Mouse (Mus musculus) forebrain, embryonic 12.5 days (tissue): ENCODE measurements around the gene Lrrc25. TPM values are rescaled to one million over a fixed set of nuclear protein-coding genes. Genes with fewer than 3 reads are reported as not detected.

Experiments used
- ATAC-seq: fragments of 200-750 bp; cut with Nextera tagmentation; 2 replicates; pipeline ENCODE4 v1.8.0; 2017; ENCODE audit warnings: moderate TSS enrichment; ENCODE audit not compliant: low FRiP score
- H3K27ac ChIP-seq: fragments of 300-500 bp; sonication (generic); 2 replicates; pipeline ENCODE4 v1.5.1; 2016; ENCODE audit warnings: mild to moderate bottlenecking
- H3K27me3 ChIP-seq: fragments of 300-500 bp; sonication (generic); 2 replicates; pipeline ENCODE4 v1.6.1; 2016; ENCODE audit warnings: mild to moderate bottlenecking
- H3K36me3 ChIP-seq: fragments of 300-500 bp; sonication (generic); replicated peaks from 2 replicates; pipeline ENCODE4 v1.6.1; 2016; ENCODE audit warnings: mild to moderate bottlenecking
- H3K4me1 ChIP-seq: fragments of 300-500 bp; sonication (generic); 2 replicates; pipeline ENCODE4 v1.6.1; 2016
- H3K4me2 ChIP-seq: fragments of 300-500 bp; sonication (generic); 2 replicates; pipeline ENCODE4 v1.6.1; 2016; ENCODE audit warnings: mild to moderate bottlenecking, moderate library complexity
- H3K4me3 ChIP-seq: fragments of 300-500 bp; sonication (generic); replicated peaks from 2 replicates; pipeline ENCODE4 v1.5.1; 2016; ENCODE audit warnings: mild to moderate bottlenecking
- H3K9ac ChIP-seq: fragments of 300-500 bp; sonication (generic); 2 replicates; pipeline ENCODE4 v1.6.1; 2016; ENCODE audit warnings: mild to moderate bottlenecking
- H3K9me3 ChIP-seq: fragments of 300-500 bp; sonication (generic); 2 replicates; pipeline ENCODE4 v1.6.1; 2016
- WGBS: fragments of 180-500 bp; shearing (Covaris S2); methylation state at CpG from one replicate; pipeline ENCODE4 v1.1.7; 2016; 5-methylcytosine and 5-hydroxymethylcytosine counted together
- polyA plus RNA-seq: library from polyadenylated mRNA; unstranded; fragments of >200 nt; fragmentation: Nextera tagmentation; extraction: Ambion mirVana; gene quantifications from 2 replicates; pipeline ENCODE4 v1.2.1, GENCODE M21; 2016

Gene Lrrc25
- polyA plus RNA-seq, 1 experiment from 2014 or later, result 0.45 TPM

GRCm38 (mm10) chr8:70644065-70644464, 28.1 kb downstream of the Lrrc25 start:
- Histone ChIP-seq H3K4me2 (no peak overlapping the region), H3K9ac (no peak overlapping the region), H3K4me1 (peaks cover 26% of the 10 kb centered on the region), H3K27me3 (0 out of 2 replicates have a peak, but pooled peaks cover 5% of the 10 kb centered on the region), H3K9me3 (no peaks in the 10 kb centered on the region), H3K36me3 (peaks cover 7% of the 10 kb centered on the region; the same call in 1 of the 2 replicates), H3K27ac (no peak overlapping the region), H3K4me3 (no peak overlapping the region)
- WGBS, result 81% methylated on average over 2 of the region's 2 CpGs
- no peak for ATAC-seq

DNA sequence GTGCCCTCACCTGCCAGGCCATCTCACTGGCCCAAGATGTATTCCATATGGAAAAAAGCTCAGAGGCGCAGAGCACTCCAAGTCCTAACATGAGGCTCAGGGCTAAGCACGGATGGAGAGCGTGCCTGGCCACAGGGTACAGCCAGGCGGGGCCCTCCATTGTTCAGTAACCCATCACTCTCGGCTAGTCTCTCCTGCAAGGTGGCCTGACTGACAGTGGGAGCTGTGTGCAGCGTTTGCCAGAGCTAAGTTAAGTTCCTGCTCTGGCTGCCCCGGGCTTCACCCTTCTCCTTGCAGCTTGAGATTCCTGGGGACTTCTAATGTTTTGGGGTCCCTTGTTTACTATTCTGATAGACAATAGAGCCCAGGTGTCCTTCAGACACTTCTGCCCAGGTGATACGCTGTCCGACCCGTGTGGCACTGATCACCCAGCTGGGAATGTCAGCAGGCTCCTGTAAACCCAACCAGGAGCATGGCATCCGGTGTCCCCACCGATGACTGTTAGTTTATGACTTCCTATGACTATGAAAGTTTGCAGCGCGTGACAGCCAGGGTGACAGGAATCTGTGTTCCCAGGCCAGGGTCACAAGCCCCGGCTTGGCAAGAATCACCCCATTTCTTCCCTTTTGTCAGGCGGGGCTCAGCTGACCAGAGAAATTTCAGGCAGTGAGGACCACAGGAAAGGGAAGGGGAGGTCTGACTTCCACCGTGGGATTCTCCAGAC, 29.7 kb downstream of the Lrrc25 start:
- 0 out of 2 replicates have a peak, but pooled peaks cover 5% of the 10 kb centered on the region for H3K27me3 ChIP-seq
- ATAC-seq, result no peak
- peaks cover 40% of the 10 kb centered on the region for H3K4me1 ChIP-seq
- H3K9ac ChIP-seq, result no peak overlapping the region
- H3K27ac ChIP-seq, result no peak overlapping the region
- H3K4me3 ChIP-seq, result no peak overlapping the region
- H3K9me3 ChIP-seq, result no peaks in the 10 kb centered on the region
- no peak overlapping the region for H3K4me2 ChIP-seq
- 67% methylated on average over 17 of the region's 17 CpGs for WGBS
- H3K36me3 ChIP-seq, result peaks cover 21% of the 10 kb centered on the region

- Histone ChIP-seq H3K27me3 (0 out of 2 replicates have a peak, but pooled peaks cover 5% of the 10 kb centered on the region), H3K36me3 (peaks cover 28% of the 10 kb centered on the region), H3K9ac (0 out of 2 replicates have a peak overlapping the region, but pooled peaks have one; percentile 21), H3K4me1 (peaks cover 40% of the 10 kb centered on the region), H3K4me3 (no peak overlapping the region), H3K9me3 (no peaks in the 10 kb centered on the region), H3K27ac (0 out of 2 replicates have a peak overlapping the region, but pooled peaks have one; percentile 19), H3K4me2 (no peak overlapping the region)
- WGBS, result 85% methylated on average over 6 of the region's 6 CpGs
- no peak for ATAC-seq
Observed at GRCm38 (mm10) chr8:70646369-70646768, 30.4 kb downstream of the Lrrc25 start.

DNA sequence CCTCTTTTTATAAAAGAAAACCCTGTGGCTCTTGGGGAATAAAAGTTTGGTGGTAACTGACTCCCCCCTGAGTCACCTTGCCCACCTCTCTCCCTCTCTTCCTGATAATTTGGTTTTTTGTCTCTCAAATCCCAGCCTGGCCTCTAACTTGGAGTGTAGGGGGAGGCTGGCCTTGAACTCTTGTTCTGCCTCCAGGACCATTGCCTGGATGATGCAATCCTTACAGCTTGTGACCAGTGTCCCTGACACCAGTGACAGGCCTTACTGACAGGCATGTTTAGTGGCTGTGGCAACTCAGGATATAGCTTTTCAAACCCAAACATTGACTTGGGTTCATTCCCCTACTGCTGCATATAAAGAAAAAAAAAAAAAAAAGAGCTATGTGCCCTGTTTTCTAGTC, 30.8 kb downstream of the Lrrc25 start:
- 0 out of 2 replicates have a peak, but pooled peaks cover 5% of the 10 kb centered on the region for H3K27me3 ChIP-seq
- H3K9me3 ChIP-seq, result no peaks in the 10 kb centered on the region
- peaks cover 40% of the 10 kb centered on the region for H3K4me1 ChIP-seq
- H3K4me2 ChIP-seq, result no peak overlapping the region
- peaks cover 31% of the 10 kb centered on the region for H3K36me3 ChIP-seq
- no peak for ATAC-seq
- H3K27ac ChIP-seq, result no peak overlapping the region
- H3K9ac ChIP-seq, result no peak overlapping the region
- H3K4me3 ChIP-seq, result no peak overlapping the region

- H3K36me3 ChIP-seq, result peaks cover 38% of the 10 kb centered on the region
- H3K9me3 ChIP-seq, result no peaks in the 10 kb centered on the region
- H3K4me3 ChIP-seq, result no peak overlapping the region
- H3K9ac ChIP-seq, result no peak overlapping the region
- H3K4me1 ChIP-seq, result peaks cover 40% of the 10 kb centered on the region
- H3K27ac ChIP-seq, result peak overlapping the region; percentile 53; the same call in 1 of the 2 replicates
- H3K27me3 ChIP-seq, result 0 out of 2 replicates have a peak, but pooled peaks cover 5% of the 10 kb centered on the region
- ATAC-seq, result no peak
- WGBS, result 61% methylated on average over 8 of the region's 8 CpGs
- no peak overlapping the region for H3K4me2 ChIP-seq
Observed at GRCm38 (mm10) chr8:70647343-70648163, 31.6 kb downstream of the Lrrc25 start.

DNA sequence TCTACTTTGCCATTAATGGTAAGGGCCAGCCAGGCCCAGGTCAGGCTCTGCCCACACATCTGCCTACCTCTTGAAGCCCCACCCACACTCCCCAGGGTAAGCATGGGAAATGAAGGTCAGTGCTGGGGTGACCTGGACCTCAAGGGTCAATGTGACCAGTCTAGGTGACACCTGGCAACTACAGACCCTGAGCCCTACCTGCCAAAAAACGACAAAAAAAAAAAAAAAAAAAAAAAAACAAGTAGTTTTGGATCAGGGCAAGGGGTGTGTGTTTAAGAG, 32.1 kb downstream of the Lrrc25 start:
- Histone ChIP-seq H3K36me3 (peaks cover 38% of the 10 kb centered on the region), H3K4me2 (no peak overlapping the region), H3K4me3 (no peak overlapping the region), H3K9ac (no peak overlapping the region), H3K27ac (no peak overlapping the region), H3K4me1 (peaks cover 40% of the 10 kb centered on the region), H3K27me3 (0 out of 2 replicates have a peak, but pooled peaks cover 2% of the 10 kb centered on the region), H3K9me3 (no peaks in the 10 kb centered on the region)
- ATAC-seq, result no peak
- WGBS, result 63% methylated on average over 1 of the region's 1 CpGs

DNA sequence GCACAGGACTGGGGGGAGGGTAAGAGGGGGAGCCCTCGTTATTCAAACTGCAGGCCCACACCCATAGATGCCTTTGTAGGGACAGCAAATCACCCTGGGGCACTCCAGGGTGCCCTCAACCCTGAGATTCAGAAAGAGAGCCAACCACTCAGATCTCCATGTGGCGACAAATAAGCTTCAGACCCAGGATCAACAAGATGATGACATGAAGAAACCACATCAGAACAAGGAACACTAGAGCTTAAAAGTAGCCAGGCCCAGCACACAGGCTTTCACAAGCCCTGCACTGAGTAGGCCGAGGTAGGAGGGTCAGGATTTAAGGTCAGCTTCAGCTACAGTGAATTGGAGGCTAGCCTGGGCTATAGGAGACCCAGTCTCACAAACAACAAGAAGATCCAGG, 33.0 kb downstream of the Lrrc25 start:
- H3K9me3 ChIP-seq, result no peaks in the 10 kb centered on the region
- no peaks in the 10 kb centered on the region for H3K27me3 ChIP-seq
- ATAC-seq, result no peak
- peak overlapping the region; percentile 43 for H3K27ac ChIP-seq
- no peak overlapping the region for H3K4me3 ChIP-seq
- WGBS, result 65% methylated on average over 3 of the region's 3 CpGs
- H3K4me1 ChIP-seq, result peaks cover 40% of the 10 kb centered on the region
- no peak overlapping the region for H3K4me2 ChIP-seq
- peaks cover 38% of the 10 kb centered on the region for H3K36me3 ChIP-seq
- H3K9ac ChIP-seq, result no peak overlapping the region

GRCm38 (mm10) chr8:70649324-70649723, 33.4 kb downstream of the Lrrc25 start:
- peak overlapping the region; percentile 43 for H3K27ac ChIP-seq
- no peaks in the 10 kb centered on the region for H3K27me3 ChIP-seq
- peak; percentile 49 for ATAC-seq
- no peak overlapping the region for H3K4me3 ChIP-seq
- H3K36me3 ChIP-seq, result peaks cover 38% of the 10 kb centered on the region
- WGBS, result 80% methylated on average over 4 of the region's 4 CpGs
- H3K9me3 ChIP-seq, result no peaks in the 10 kb centered on the region
- no peak overlapping the region for H3K4me2 ChIP-seq
- H3K4me1 ChIP-seq, result peaks cover 40% of the 10 kb centered on the region
- H3K9ac ChIP-seq, result 0 out of 2 replicates have a peak overlapping the region, but pooled peaks have one; percentile 21

DNA sequence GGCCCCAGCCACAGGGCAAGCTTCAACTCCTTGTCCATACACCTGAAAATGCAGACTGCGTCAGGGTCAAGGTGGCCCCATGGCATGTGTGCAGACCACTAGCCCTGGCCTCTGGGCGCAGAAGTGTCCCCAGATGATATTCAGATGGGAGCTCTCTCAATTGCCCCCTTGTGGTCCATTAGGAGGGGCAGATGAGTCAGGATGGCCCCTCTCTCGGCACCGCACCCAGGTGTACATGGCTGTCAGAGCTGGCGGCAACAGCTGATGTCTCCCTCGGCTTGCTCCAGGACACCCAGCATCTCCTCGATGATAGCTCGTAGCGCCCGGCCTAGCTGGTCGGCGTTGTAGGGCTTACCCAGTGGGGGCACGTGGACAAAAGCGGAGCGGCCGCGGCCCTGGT, 34.4 kb downstream of the Lrrc25 start:
- ATAC-seq, result no peak
- H3K36me3 ChIP-seq, result peaks cover 48% of the 10 kb centered on the region
- 96% methylated on average over 17 of the region's 17 CpGs for WGBS
- H3K9me3 ChIP-seq, result no peaks in the 10 kb centered on the region
- peak overlapping the region; percentile 5; the same call in 1 of the 2 replicates for H3K27ac ChIP-seq
- H3K9ac ChIP-seq, result 0 out of 2 replicates have a peak overlapping the region, but pooled peaks have one; percentile 21
- no peak overlapping the region; the same call in 1 of the 2 replicates for H3K4me3 ChIP-seq
- H3K27me3 ChIP-seq, result no peaks in the 10 kb centered on the region
- no peak overlapping the region for H3K4me2 ChIP-seq
- H3K4me1 ChIP-seq, result peaks cover 49% of the 10 kb centered on the region

- ATAC-seq, result no peak
- H3K4me1 ChIP-seq, result peaks cover 58% of the 10 kb centered on the region
- WGBS, result 69% methylated on average over 2 of the region's 2 CpGs
- H3K27ac ChIP-seq, result 0 out of 2 replicates have a peak overlapping the region, but pooled peaks have one; percentile 13
- H3K9me3 ChIP-seq, result no peaks in the 10 kb centered on the region
- no peaks in the 10 kb centered on the region for H3K27me3 ChIP-seq
- H3K9ac ChIP-seq, result no peak overlapping the region
- H3K4me2 ChIP-seq, result no peak overlapping the region
- peaks cover 50% of the 10 kb centered on the region for H3K36me3 ChIP-seq
- H3K4me3 ChIP-seq, result no peak overlapping the region
Observed at GRCm38 (mm10) chr8:70653226-70653625, 37.3 kb downstream of the Lrrc25 start.

- Histone ChIP-seq H3K4me2 (no peak overlapping the region), H3K27ac (no peak overlapping the region), H3K36me3 (peaks cover 43% of the 10 kb centered on the region), H3K9ac (no peak overlapping the region), H3K9me3 (no peaks in the 10 kb centered on the region), H3K4me1 (peaks cover 61% of the 10 kb centered on the region), H3K27me3 (no peaks in the 10 kb centered on the region), H3K4me3 (no peak overlapping the region)
- WGBS, result 83% methylated on average over 1 of the region's 1 CpGs
- ATAC-seq, result no peak
Observed at GRCm38 (mm10) chr8:70654121-70654520, 38.2 kb downstream of the Lrrc25 start.

GRCm38 (mm10) chr8:70655469-70655868, 39.5 kb downstream of the Lrrc25 start:
- Histone ChIP-seq H3K4me3 (no peak overlapping the region), H3K36me3 (peaks cover 31% of the 10 kb centered on the region), H3K27me3 (no peaks in the 10 kb centered on the region), H3K4me2 (0 out of 2 replicates have a peak overlapping the region, but pooled peaks have one; percentile 32), H3K27ac (peak overlapping the region; percentile 92), H3K9ac (no peak overlapping the region; the same call in 1 of the 2 replicates), H3K9me3 (no peaks in the 10 kb centered on the region), H3K4me1 (peaks cover 58% of the 10 kb centered on the region)
- no peak for ATAC-seq
- WGBS, result 7% methylated on average over 2 of the region's 2 CpGs
